Mouse (Mus musculus) hindbrain, embryonic 16.5 days (tissue): Measurements from ENCODE around the gene Mmp24. TPM values are rescaled to one million over a fixed set of nuclear protein-coding genes. Genes with fewer than 3 reads are reported as not detected.
A peak's percentile ranks its signal among the peaks of the same experiment; 100 is the strongest.
"Not testable (repeated sequence)": the region's sequence is repeated elsewhere in the genome, so short reads cannot be mapped to it uniquely, and the experiment has no call there.

Source experiments
- ATAC-seq: fragments of 200-750 bp; cut with Nextera tagmentation; 2 replicates; pipeline ENCODE4 v1.8.0; 2017; ENCODE audit warnings: moderate TSS enrichment, moderate library complexity
- H3K27ac ChIP-seq: fragments of 300-500 bp; sonication (generic); 2 replicates; pipeline ENCODE4 v1.5.1; 2014; ENCODE audit warnings: low read depth, mild to moderate bottlenecking, control low read depth, low read length, moderate library complexity
- H3K27me3 ChIP-seq: fragments of 300-500 bp; sonication (generic); replicated peaks from 2 replicates; pipeline ENCODE4 v1.6.1; 2014; ENCODE audit warnings: low read length; ENCODE audit not compliant: control insufficient read depth, insufficient read depth
- H3K36me3 ChIP-seq: fragments of 300-500 bp; sonication (generic); 2 replicates; pipeline ENCODE4 v1.6.1; 2014; ENCODE audit warnings: mild to moderate bottlenecking, low read length, moderate library complexity, mixed read lengths; ENCODE audit not compliant: control insufficient read depth, insufficient read depth
- H3K4me1 ChIP-seq: fragments of 300-500 bp; sonication (generic); 2 replicates; pipeline ENCODE4 v1.6.1; 2014; ENCODE audit warnings: low read depth, low read length; ENCODE audit not compliant: control insufficient read depth, insufficient read depth
- H3K4me2 ChIP-seq: fragments of 300-500 bp; sonication (generic); 2 replicates; pipeline ENCODE4 v1.6.1; 2014; ENCODE audit warnings: mild to moderate bottlenecking, low read length, control low read depth, moderate library complexity
- H3K4me3 ChIP-seq: fragments of 300-500 bp; sonication (generic); 2 replicates; pipeline ENCODE4 v1.5.1; 2014; ENCODE audit warnings: mild to moderate bottlenecking, low read length, control low read depth, moderate library complexity
- H3K9ac ChIP-seq: fragments of 300-500 bp; sonication (generic); 2 replicates; pipeline ENCODE4 v1.6.1; 2014; ENCODE audit warnings: low read depth, mild to moderate bottlenecking, control low read depth, low read length, moderate library complexity
- H3K9me3 ChIP-seq: fragments of 300-500 bp; sonication (generic); 2 replicates; pipeline ENCODE4 v1.6.1; 2014; ENCODE audit warnings: mild to moderate bottlenecking, low read length, moderate library complexity; ENCODE audit not compliant: control insufficient read depth
- WGBS: fragments of 180-500 bp; shearing (Covaris S2); extraction: QIAGEN DNeasy Blood & Tissue Kit; methylation state at CpG from one replicate; pipeline ENCODE4 v1.1.7; 2014; 5-methylcytosine and 5-hydroxymethylcytosine counted together
- polyA plus RNA-seq: library from polyadenylated mRNA; unstranded; fragments of >200 nt; fragmentation: Nextera tagmentation; extraction: Ambion mirVana; gene quantifications from 2 replicates; pipeline ENCODE4 v1.2.1, GENCODE M21; 2015

The Mmp24 gene
- polyA plus RNA-seq, 1 experiment from 2014 or later = 16.8 TPM

DNA sequence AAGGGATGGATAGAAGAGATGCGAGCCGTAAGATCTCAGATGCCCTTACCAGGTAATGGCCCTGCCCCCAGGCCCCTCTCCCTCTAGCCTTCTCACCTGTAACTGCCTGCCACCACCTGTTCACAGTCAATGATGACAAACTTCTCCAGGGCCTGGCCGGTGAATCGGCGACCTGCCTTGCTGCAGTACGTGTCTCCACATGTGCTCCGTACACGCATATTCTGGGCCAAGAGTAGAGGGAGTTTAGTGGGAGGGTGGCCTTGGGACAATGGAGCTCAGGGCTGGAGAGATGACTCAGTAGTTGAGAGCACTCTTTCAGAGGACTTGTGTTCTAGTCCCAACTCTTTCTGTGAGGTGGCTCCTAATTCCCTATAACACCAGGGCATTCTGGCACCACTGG is 55.7 kb downstream of the Mmp24 start:
- H3K9ac ChIP-seq = no peak overlapping the region
- no peak for ATAC-seq
- WGBS = 92% methylated on average over 8 of the region's 8 CpGs
- H3K36me3 ChIP-seq = no peaks in the 10 kb centered on the region
- peaks cover 9% of the 10 kb centered on the region for H3K4me1 ChIP-seq
- no peak overlapping the region for H3K27ac ChIP-seq
- no peak overlapping the region for H3K4me2 ChIP-seq
- no peaks in the 10 kb centered on the region for H3K27me3 ChIP-seq
- no peak overlapping the region for H3K4me3 ChIP-seq
- H3K9me3 ChIP-seq = no peaks in the 10 kb centered on the region

DNA sequence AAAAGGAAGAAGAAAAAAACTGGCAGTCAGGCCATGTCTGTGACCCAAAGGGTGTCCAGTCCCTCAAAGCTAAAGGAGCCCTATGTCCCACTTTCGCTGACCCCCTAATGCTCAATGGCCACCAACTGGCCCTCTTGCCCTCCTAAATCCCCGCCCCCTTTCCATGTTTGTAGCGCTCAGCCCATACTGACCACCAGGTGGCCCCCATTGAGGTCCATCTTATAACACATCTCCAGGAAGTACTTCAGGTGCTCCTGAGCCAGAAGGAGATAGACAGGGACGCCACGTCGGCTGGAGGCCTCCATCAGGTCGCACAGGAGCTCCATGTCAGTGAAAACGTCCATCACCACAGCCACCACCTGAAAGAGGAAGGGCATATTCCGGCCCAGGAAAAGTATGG is 56.2 kb downstream of the Mmp24 start:
- WGBS = 64% methylated on average over 9 of the region's 9 CpGs

DNA sequence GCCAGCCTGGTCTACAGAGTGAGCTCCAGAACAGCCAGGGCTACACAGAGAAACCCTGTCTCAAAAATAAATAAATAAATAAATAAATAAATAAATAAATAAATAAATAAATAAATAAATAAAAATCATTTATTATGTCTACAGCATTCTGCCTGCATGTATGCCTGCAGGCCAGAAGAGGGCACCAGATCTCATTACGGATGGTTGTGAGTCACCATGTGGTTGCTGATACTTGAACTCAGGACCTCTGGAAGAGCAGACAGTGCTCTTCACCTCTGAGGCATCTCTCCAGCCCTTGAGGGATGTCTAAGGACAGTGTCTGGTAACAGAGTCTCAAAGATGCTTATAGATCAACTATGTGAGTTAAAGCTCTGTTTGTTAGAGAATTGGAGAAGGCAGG is 56.9 kb downstream of the Mmp24 start:
- H3K9me3 ChIP-seq, H3K27me3 ChIP-seq, H3K4me1 ChIP-seq, H3K4me3 ChIP-seq, H3K36me3 ChIP-seq, H3K27ac ChIP-seq, H3K4me2 ChIP-seq, H3K9ac ChIP-seq, ATAC-seq: not testable (repeated sequence)
- WGBS = 81% methylated on average over 1 of the region's 1 CpGs

More for the DNA sequence above, 56.2 kb downstream of the Mmp24 start:
- Histone ChIP-seq H3K9ac (no peak overlapping the region), H3K9me3 (no peaks in the 10 kb centered on the region), H3K36me3 (no peaks in the 10 kb centered on the region), H3K27ac (no peak overlapping the region), H3K4me1 (peaks cover 8% of the 10 kb centered on the region), H3K4me2 (no peak overlapping the region), H3K27me3 (no peaks in the 10 kb centered on the region), H3K4me3 (no peak overlapping the region)
- ATAC-seq = no peak

DNA sequence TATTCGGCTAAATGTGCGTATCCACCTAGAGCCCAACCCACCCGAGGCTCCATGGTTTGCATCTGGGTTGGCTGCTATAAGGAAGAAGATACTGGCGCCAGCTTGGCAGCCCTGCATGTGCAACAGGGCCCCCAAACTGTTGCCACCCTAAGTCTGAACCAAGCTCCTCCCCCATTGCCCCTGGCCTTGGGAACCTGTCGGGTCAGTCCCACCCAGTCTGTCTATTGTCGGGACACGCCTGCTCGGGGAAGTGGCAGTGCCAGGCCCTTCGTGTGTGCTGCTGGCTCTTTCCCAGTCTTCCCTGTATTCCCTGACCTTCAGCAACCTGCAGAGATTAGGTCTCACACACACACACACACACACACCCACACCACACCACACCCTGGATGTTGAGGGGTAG is 59.6 kb downstream of the Mmp24 start, which contains the start of gene Fam83c:
Fam83c (minus strand) TSS at position 123 of the 400 bp plus-strand sequence.
- Histone ChIP-seq H3K27ac (no peak within 1 kb of the TSS), H3K9ac (no peak within 1 kb of the TSS), H3K4me3 (no peak within 1 kb of the TSS), H3K27me3 (no peaks in the 10 kb centered on the region), H3K36me3 (no peaks in the 10 kb centered on the region), H3K9me3 (no peaks in the 10 kb centered on the region), H3K4me2 (no peak within 1 kb of the TSS), H3K4me1 (no peaks in the 10 kb centered on the region)
- ATAC-seq = no peak
- WGBS = 64% methylated on average over 9 of the region's 9 CpGs

DNA sequence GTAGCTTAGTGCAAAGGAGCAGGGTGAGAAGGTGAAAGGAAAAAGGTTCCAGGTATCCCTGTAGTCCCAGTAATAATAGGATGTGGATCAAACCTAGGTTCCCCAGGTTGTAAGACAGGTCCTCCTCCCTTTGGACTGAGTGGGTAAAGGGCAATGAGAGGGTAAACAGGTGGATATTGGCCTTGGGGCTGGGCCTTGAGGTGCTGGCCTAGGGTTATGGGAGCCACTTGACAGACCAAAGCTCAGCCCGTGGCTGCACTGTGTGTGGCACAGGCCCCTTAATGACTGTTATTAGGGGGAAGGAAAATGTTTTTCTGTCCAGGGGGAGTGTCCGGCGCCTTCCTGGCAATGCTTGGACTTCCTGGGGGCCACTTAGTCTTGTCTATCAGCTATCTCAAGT is 62.8 kb downstream of the Mmp24 start:
- WGBS = 79% methylated on average over 3 of the region's 3 CpGs
- ATAC-seq = no peak
- H3K9me3 ChIP-seq = no peaks in the 10 kb centered on the region
- no peak overlapping the region for H3K9ac ChIP-seq
- no peaks in the 10 kb centered on the region for H3K4me1 ChIP-seq
- H3K27me3 ChIP-seq = no peaks in the 10 kb centered on the region
- no peak overlapping the region for H3K27ac ChIP-seq
- H3K4me2 ChIP-seq = no peak overlapping the region
- no peaks in the 10 kb centered on the region for H3K36me3 ChIP-seq
- no peak overlapping the region for H3K4me3 ChIP-seq

DNA sequence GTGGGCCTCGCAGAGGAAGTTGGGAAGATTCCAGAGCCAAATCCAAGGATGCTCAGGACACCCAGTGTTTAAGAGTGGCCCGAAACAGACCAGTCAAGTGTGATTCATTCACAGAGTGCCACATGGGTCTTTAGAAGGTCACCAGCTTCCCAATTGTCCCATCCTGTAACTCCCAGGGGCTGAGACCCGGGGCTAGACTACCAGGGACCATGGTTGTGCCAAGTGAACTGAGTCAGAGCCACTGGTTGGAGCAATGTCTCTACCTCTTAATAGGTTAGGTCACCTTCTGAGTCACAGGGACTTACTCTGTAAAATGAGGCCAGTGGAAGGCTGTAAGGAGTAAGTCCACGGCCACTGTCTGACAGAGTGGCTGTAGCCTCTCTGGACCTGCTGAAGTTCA is 63.8 kb downstream of the Mmp24 start:
- no peaks in the 10 kb centered on the region for H3K4me1 ChIP-seq
- H3K4me3 ChIP-seq = no peak overlapping the region
- WGBS = 85% methylated on average over 4 of the region's 4 CpGs
- no peaks in the 10 kb centered on the region for H3K27me3 ChIP-seq
- H3K9me3 ChIP-seq = no peaks in the 10 kb centered on the region
- no peak overlapping the region for H3K4me2 ChIP-seq
- H3K9ac ChIP-seq = no peak overlapping the region
- ATAC-seq = no peak
- no peaks in the 10 kb centered on the region for H3K36me3 ChIP-seq
- H3K27ac ChIP-seq = no peak overlapping the region

DNA sequence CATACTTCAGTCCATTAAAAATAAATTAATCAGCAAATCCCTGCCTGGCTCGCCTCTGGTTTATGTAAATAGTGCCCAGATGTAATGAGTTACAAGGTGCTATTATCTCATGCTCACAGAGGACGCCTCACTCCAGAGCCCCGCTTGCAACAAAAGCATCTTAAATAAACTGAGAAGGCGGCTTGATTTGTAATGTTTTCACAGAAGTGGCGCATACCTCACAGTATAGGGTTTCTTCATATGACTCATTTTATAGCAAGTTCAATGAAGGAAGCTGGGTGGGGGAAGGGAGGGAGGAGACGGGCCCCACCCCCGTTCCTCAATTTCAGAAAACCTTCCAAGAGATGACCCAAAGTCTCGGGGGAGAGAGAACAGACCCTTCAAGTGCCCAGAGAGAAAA is 71.8 kb downstream of the Mmp24 start:
- ATAC-seq = no peak
- no peak overlapping the region for H3K4me2 ChIP-seq
- H3K9me3 ChIP-seq = no peaks in the 10 kb centered on the region
- H3K4me1 ChIP-seq = no peaks in the 10 kb centered on the region
- WGBS = 89% methylated on average over 8 of the region's 8 CpGs
- no peak overlapping the region for H3K27ac ChIP-seq
- no peaks in the 10 kb centered on the region for H3K27me3 ChIP-seq
- no peak overlapping the region for H3K4me3 ChIP-seq
- H3K36me3 ChIP-seq = peaks cover 13% of the 10 kb centered on the region
- H3K9ac ChIP-seq = no peak overlapping the region

DNA sequence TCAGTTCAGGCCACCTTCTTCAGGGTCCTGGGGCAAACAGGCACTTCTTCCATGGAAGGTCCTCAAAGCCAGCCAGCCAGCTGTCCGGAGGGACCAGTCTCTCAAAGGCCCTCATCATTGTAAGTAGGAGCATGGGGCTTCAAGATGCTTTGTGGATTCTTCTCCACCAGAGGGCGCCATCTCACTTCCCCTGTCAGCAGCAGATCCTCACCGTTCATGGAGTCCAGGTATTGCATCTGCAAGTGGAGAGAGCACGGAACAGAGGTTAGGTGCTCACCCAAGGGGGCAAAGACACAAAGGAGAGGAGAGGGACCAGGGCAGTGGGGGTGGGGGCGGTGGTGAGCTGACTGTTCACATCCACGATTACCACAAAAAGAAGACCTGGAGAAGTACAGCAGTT is 73.1 kb downstream of the Mmp24 start:
- WGBS = 29% methylated on average over 6 of the region's 6 CpGs
- no peak overlapping the region for H3K4me2 ChIP-seq
- H3K4me3 ChIP-seq = no peak overlapping the region
- H3K4me1 ChIP-seq = no peaks in the 10 kb centered on the region
- H3K27me3 ChIP-seq = no peaks in the 10 kb centered on the region
- H3K27ac ChIP-seq = no peak overlapping the region
- H3K9me3 ChIP-seq = no peaks in the 10 kb centered on the region
- 0 out of 2 replicates have a peak, but pooled peaks have one; percentile 20 for ATAC-seq
- no peak overlapping the region for H3K9ac ChIP-seq
- peaks cover 13% of the 10 kb centered on the region for H3K36me3 ChIP-seq

DNA sequence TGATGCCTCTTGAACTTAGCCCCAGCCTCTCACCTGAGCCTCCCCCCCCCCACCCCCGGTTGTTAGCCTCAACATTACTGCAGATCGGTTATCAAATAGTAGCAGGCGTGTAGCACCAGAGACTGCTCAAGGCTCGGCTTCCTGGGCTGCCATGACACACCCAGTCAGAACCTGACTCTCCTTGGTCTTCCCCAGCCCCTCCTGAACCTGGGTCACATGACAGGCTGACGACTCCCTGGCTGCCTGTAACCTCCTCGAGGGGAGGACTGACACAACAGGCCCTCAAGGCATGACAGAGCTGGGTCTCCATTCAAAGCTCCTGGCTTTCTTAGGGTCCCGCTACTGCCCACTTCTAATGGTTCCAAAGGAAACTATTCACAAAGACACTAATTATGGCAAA is 74.3 kb downstream of the Mmp24 start:
- Histone ChIP-seq H3K4me3 (no peak overlapping the region), H3K36me3 (peaks cover 13% of the 10 kb centered on the region), H3K27me3 (no peaks in the 10 kb centered on the region), H3K27ac (no peak overlapping the region), H3K4me2 (no peak overlapping the region), H3K9ac (no peak overlapping the region), H3K4me1 (no peaks in the 10 kb centered on the region), H3K9me3 (no peaks in the 10 kb centered on the region)
- WGBS = 76% methylated on average over 7 of the region's 7 CpGs
- ATAC-seq = no peak

DNA sequence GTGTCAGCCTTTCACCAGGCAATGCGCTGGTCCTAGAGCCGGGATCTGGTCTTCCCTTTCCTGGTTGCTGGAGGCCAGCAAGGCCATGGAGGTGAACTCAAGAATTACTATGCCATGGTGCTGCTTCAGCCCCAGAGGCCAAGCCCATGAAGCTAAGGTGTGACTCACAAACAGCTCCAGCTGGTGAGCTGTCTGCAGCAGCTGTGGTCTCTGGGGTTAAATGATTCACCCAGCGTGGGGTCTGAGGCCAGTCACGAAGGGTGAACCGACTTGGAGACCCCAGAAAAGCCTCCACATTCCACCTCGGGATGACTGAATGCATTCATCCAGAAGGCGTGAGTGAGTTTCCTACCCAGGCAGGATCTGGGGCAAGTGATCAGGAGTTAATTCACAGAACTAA is 75.0 kb downstream of the Mmp24 start:
- no peaks in the 10 kb centered on the region for H3K4me1 ChIP-seq
- no peak overlapping the region for H3K4me3 ChIP-seq
- H3K27ac ChIP-seq = no peak overlapping the region
- H3K36me3 ChIP-seq = peaks cover 13% of the 10 kb centered on the region
- no peaks in the 10 kb centered on the region for H3K27me3 ChIP-seq
- no peak for ATAC-seq
- WGBS = 81% methylated on average over 7 of the region's 7 CpGs
- no peak overlapping the region for H3K4me2 ChIP-seq
- H3K9me3 ChIP-seq = no peaks in the 10 kb centered on the region
- H3K9ac ChIP-seq = no peak overlapping the region
